In genomic region chr11:106159216-106159920, GRCm38 (mm10) we compare ENCODE assay signal across 8 mouse cellular contexts. TPM values are rescaled to one million over a fixed set of nuclear protein-coding genes. Genes with fewer than 3 reads are reported as not detected.
DNase-seq lines count a peak whose midpoint lies in the region; ATAC-seq and TF ChIP-seq lines count a peak whose summit lies in the region.

No protein-coding gene starts in this region.

- no peaks in the 10 kb centered on the region for H3K9me3 ChIP-seq in heart, embryonic 15.5 days (replicated peaks)
- no peaks in the 10 kb centered on the region for H3K9me3 ChIP-seq in kidney, postnatal 0 days (replicated peaks; ENCODE audit: low read length)
- H3K9me3 ChIP-seq in lung, postnatal 0 days (ENCODE audit: low read length), result no peaks in the 10 kb centered on the region

- TF ChIP-seq POLR2A in olfactory bulb, adult 2 months (IDR thresholded peaks at IDR 0.05; ENCODE audit: insufficient read depth, low read depth, low read length), result no peak

- peak; percentile 25 for ATAC-seq in heart, embryonic 15.5 days (replicated peaks; ENCODE audit: insufficient number of reproducible peaks, insufficient read depth, low FRiP score, low read depth)
- peak; percentile 42; the same call in 1 of the 2 replicates for ATAC-seq in kidney, postnatal 0 days (replicated peaks; ENCODE audit: low FRiP score, low read depth)
- ATAC-seq in lung, postnatal 0 days, result peak; percentile 83

- H3K4me2 ChIP-seq in heart, embryonic 15.5 days, result peak overlapping the region; percentile 97
- peak overlapping the region; percentile 94 for H3K4me2 ChIP-seq in kidney, postnatal 0 days (ENCODE audit: low read length)
- peak overlapping the region; percentile 96 for H3K4me2 ChIP-seq in lung, postnatal 0 days (replicated peaks; ENCODE audit: low read depth, low read length)

- under 1% methylated on average over 21 of the region's 25 CpGs for WGBS in heart, embryonic 15.5 days
- WGBS in kidney, postnatal 0 days, result 2% methylated on average over 23 of the region's 25 CpGs
- 0% methylated on average over 25 of the region's 25 CpGs for WGBS in lung, postnatal 0 days
- WGBS in olfactory bulb, adult 2 months, result 1% methylated on average over 25 of the region's 25 CpGs

- H3K27me3 ChIP-seq in heart, embryonic 15.5 days, result no peaks in the 10 kb centered on the region
- no peaks in the 10 kb centered on the region for H3K27me3 ChIP-seq in kidney, postnatal 0 days (ENCODE audit: insufficient read depth, low read length)
- no peaks in the 10 kb centered on the region for H3K27me3 ChIP-seq in lung, postnatal 0 days (replicated peaks; ENCODE audit: insufficient read depth, low read length)

- no peak for TF ChIP-seq CTCF in kidney, postnatal 0 days (IDR thresholded peaks at IDR 0.05; ENCODE audit: low read depth)
- TF ChIP-seq CTCF in lung, postnatal 0 days (IDR thresholded peaks at IDR 0.05), result no peak
- TF ChIP-seq CTCF in olfactory bulb, adult 2 months (IDR thresholded peaks at IDR 0.05; ENCODE audit: insufficient read depth, low read depth, low read length), result no peak

- no peak for TF ChIP-seq EP300 in lung, postnatal 0 days (IDR thresholded peaks at IDR 0.05)

- H3K4me3 ChIP-seq in heart, embryonic 15.5 days, result peak overlapping the region; percentile 89
- H3K4me3 ChIP-seq in kidney, postnatal 0 days (replicated peaks; ENCODE audit: low read depth, low read length), result peak overlapping the region; percentile 70
- peak overlapping the region; percentile 86 for H3K4me3 ChIP-seq in lung, postnatal 0 days (ENCODE audit: low read depth, low read length)
- H3K4me3 ChIP-seq in olfactory bulb, adult 2 months (ENCODE audit: insufficient read depth, low read depth, low read length), result peak overlapping the region; percentile 46

- H3K27ac ChIP-seq in heart, embryonic 15.5 days, result peak overlapping the region; percentile 90
- H3K27ac ChIP-seq in kidney, postnatal 0 days, result peak overlapping the region; percentile 89
- peak overlapping the region; percentile 93 for H3K27ac ChIP-seq in lung, postnatal 0 days (ENCODE audit: low read length)
- H3K27ac ChIP-seq in olfactory bulb, adult 2 months (ENCODE audit: insufficient read depth, low read depth, low read length), result peak overlapping the region; percentile 76

- H3K36me3 ChIP-seq in heart, embryonic 15.5 days, result peaks cover 27% of the 10 kb centered on the region
- peaks cover 9% of the 10 kb centered on the region; the same call in 1 of the 2 replicates for H3K36me3 ChIP-seq in kidney, postnatal 0 days (ENCODE audit: insufficient read depth, low read length)
- peaks cover 12% of the 10 kb centered on the region for H3K36me3 ChIP-seq in lung, postnatal 0 days (ENCODE audit: insufficient read depth, low read length)

- H3K9ac ChIP-seq in heart, embryonic 15.5 days, result peak overlapping the region; percentile 93
- peak overlapping the region; percentile 90 for H3K9ac ChIP-seq in kidney, postnatal 0 days (ENCODE audit: low read depth, low read length)
- peak overlapping the region; percentile 66 for H3K9ac ChIP-seq in lung, postnatal 0 days (replicated peaks; ENCODE audit: low read depth)

- H3K4me1 ChIP-seq in heart, embryonic 15.5 days (replicated peaks), result peaks cover 38% of the 10 kb centered on the region
- peaks cover 14% of the 10 kb centered on the region; the same call in 1 of the 2 replicates for H3K4me1 ChIP-seq in kidney, postnatal 0 days (replicated peaks; ENCODE audit: insufficient read depth, low read length)
- peaks cover 19% of the 10 kb centered on the region for H3K4me1 ChIP-seq in lung, postnatal 0 days (ENCODE audit: insufficient read depth, low read depth, low read length)
- H3K4me1 ChIP-seq in olfactory bulb, adult 2 months (ENCODE audit: control insufficient read depth, insufficient read depth, low read length), result peaks cover 59% of the 10 kb centered on the region

- peak; percentile 9 for DNase-seq in urinary bladder, postnatal 25 days (ENCODE audit: low spot score)
- DNase-seq in urinary bladder, adult 2 months (ENCODE audit: low spot score), result no peak
- DNase-seq in cerebellum, postnatal 36 days, result peak; percentile 55 to 62
- DNase-seq in kidney, postnatal 0 days (ENCODE audit: low spot score), result peak; percentile 58
- DNase-seq in lung, postnatal 0 days (ENCODE audit: low spot score), result peak; percentile 93
- no peak for DNase-seq in gastrocnemius, adult 18-20 months (ENCODE audit: low spot score)

RNA-seq across cellular contexts. Expression of gene Gm10840, which starts 1.3 kb away (rescaled TPM):
- not detected in 2 replicates for polyA plus RNA-seq in urinary bladder, adult 2 months (2012; rRNA removed)
- not detected in 2 replicates for polyA plus RNA-seq in heart, embryonic 15.5 days (2015; fragmentation: Nextera tagmentation; extraction: Ambion mirVana)
- polyA plus RNA-seq in kidney, postnatal 0 days (2015; fragmentation: Nextera tagmentation; extraction: Ambion mirVana), result not detected in 2 replicates
- polyA plus RNA-seq in lung, postnatal 0 days (2015; fragmentation: Nextera tagmentation; extraction: Ambion mirVana), result not detected in 2 replicates
- polyA plus RNA-seq in olfactory bulb, adult 2 months (2012; ENCODE audit: insufficient read depth, insufficient read length, low replicate concordance, missing spikeins), result not detected in 2 replicates
- not detected for total RNA-seq in gastrocnemius, adult 18-20 months (2021)

RNA-seq across cellular contexts. Expression of gene Limd2, which starts 1.3 kb away (rescaled TPM):
- polyA plus RNA-seq in urinary bladder, adult 2 months (2012; rRNA removed), result 14.8 and 16.5 TPM in 2 replicates
- polyA plus RNA-seq in heart, embryonic 15.5 days (2015; fragmentation: Nextera tagmentation; extraction: Ambion mirVana), result 75.9 and 110 TPM in 2 replicates
- 132 and 140 TPM in 2 replicates for polyA plus RNA-seq in kidney, postnatal 0 days (2015; fragmentation: Nextera tagmentation; extraction: Ambion mirVana)
- polyA plus RNA-seq in lung, postnatal 0 days (2015; fragmentation: Nextera tagmentation; extraction: Ambion mirVana), result 225 and 226 TPM in 2 replicates
- polyA plus RNA-seq in olfactory bulb, adult 2 months (2012; ENCODE audit: insufficient read depth, insufficient read length, low replicate concordance, missing spikeins), result 164 and 291 TPM in 2 replicates
- total RNA-seq in gastrocnemius, adult 18-20 months (2021), result 1 to 10 TPM; 3.2 to 3.6 TPM

RNA-seq across cellular contexts. Expression of gene Strada, which starts 42.6 kb away (rescaled TPM):
- polyA plus RNA-seq in urinary bladder, adult 2 months (2012; rRNA removed), result 27.1 and 29.6 TPM in 2 replicates
- polyA plus RNA-seq in heart, embryonic 15.5 days (2015; fragmentation: Nextera tagmentation; extraction: Ambion mirVana), result 16.5 and 20.0 TPM in 2 replicates
- polyA plus RNA-seq in kidney, postnatal 0 days (2015; fragmentation: Nextera tagmentation; extraction: Ambion mirVana), result 19.9 and 21.6 TPM in 2 replicates
- polyA plus RNA-seq in lung, postnatal 0 days (2015; fragmentation: Nextera tagmentation; extraction: Ambion mirVana), result 14.9 and 15.4 TPM in 2 replicates
- polyA plus RNA-seq in olfactory bulb, adult 2 months (2012; ENCODE audit: insufficient read depth, insufficient read length, low replicate concordance, missing spikeins), result 209 TPM in 1 of 2 replicates, not detected in the other
- total RNA-seq in gastrocnemius, adult 18-20 months (2021), result 10 to 100 TPM; 13.7 to 14.1 TPM

RNA-seq across cellular contexts. Expression of gene Ccdc47, which starts 56.8 kb away (rescaled TPM):
- polyA plus RNA-seq in urinary bladder, adult 2 months (2012; rRNA removed), result 61.2 and 68.6 TPM in 2 replicates
- polyA plus RNA-seq in heart, embryonic 15.5 days (2015; fragmentation: Nextera tagmentation; extraction: Ambion mirVana), result 87.3 and 88.2 TPM in 2 replicates
- 81.1 and 88.0 TPM in 2 replicates for polyA plus RNA-seq in kidney, postnatal 0 days (2015; fragmentation: Nextera tagmentation; extraction: Ambion mirVana)
- polyA plus RNA-seq in lung, postnatal 0 days (2015; fragmentation: Nextera tagmentation; extraction: Ambion mirVana), result 67.7 and 71.1 TPM in 2 replicates
- not detected in 2 replicates for polyA plus RNA-seq in olfactory bulb, adult 2 months (2012; ENCODE audit: insufficient read depth, insufficient read length, low replicate concordance, missing spikeins)
- 10 to 100 TPM; 74.0 to 79.0 TPM for total RNA-seq in gastrocnemius, adult 18-20 months (2021)

RNA-seq across cellular contexts. Expression of gene Ddx42, which starts 57.4 kb away (rescaled TPM):
- 29.2 and 34.3 TPM in 2 replicates for polyA plus RNA-seq in urinary bladder, adult 2 months (2012; rRNA removed)
- polyA plus RNA-seq in heart, embryonic 15.5 days (2015; fragmentation: Nextera tagmentation; extraction: Ambion mirVana), result 41.1 and 47.3 TPM in 2 replicates
- 48.6 and 52.1 TPM in 2 replicates for polyA plus RNA-seq in kidney, postnatal 0 days (2015; fragmentation: Nextera tagmentation; extraction: Ambion mirVana)
- 35.3 and 38.4 TPM in 2 replicates for polyA plus RNA-seq in lung, postnatal 0 days (2015; fragmentation: Nextera tagmentation; extraction: Ambion mirVana)
- polyA plus RNA-seq in olfactory bulb, adult 2 months (2012; ENCODE audit: insufficient read depth, insufficient read length, low replicate concordance, missing spikeins), result not detected in 2 replicates
- total RNA-seq in gastrocnemius, adult 18-20 months (2021), result 10 to 100 TPM; 25.8 to 26.2 TPM

Comparison
In these comparisons a context has a peak if more than half of its experiments do, and no peak if none do; other contexts are left out.
1. DNase-seq: peak in urinary bladder, postnatal 25 days (single experiment), cerebellum, postnatal 36 days (2 of 2), kidney, postnatal 0 days (single experiment) and lung, postnatal 0 days (single experiment); none in urinary bladder, adult 2 months (single experiment) and gastrocnemius, adult 18-20 months (single experiment).
2. ATAC-seq: peak in every context shown above with its lines; median percentile 83 in lung, postnatal 0 days; 42 in kidney, postnatal 0 days; 25 in heart, embryonic 15.5 days.
3. Peak in every context shown above with its lines, with median percentiles within 50 percentile points of each other: H3K27ac ChIP-seq, H3K4me2 ChIP-seq, H3K4me3 ChIP-seq and H3K9ac ChIP-seq.